Mouse (Mus musculus) stomach, embryonic 15.5 days (tissue): ENCODE results near the gene Ess2. TPM values are rescaled to one million over a fixed set of nuclear protein-coding genes. Genes with fewer than 3 reads are reported as not detected.

ENCODE experiments used
- ATAC-seq: fragments of 200-750 bp; cut with Nextera tagmentation; 2 replicates; pipeline ENCODE4 v1.8.0; 2017; ENCODE audit warnings: low read depth, moderate number of reproducible peaks, moderate TSS enrichment; ENCODE audit not compliant: insufficient read depth, low FRiP score
- H3K27ac ChIP-seq: fragments of 300-500 bp; sonication (generic); 2 replicates; pipeline ENCODE4 v1.5.1; 2015; ENCODE audit warnings: mild to moderate bottlenecking, inconsistent platforms
- H3K27me3 ChIP-seq: fragments of 300-500 bp; sonication (generic); replicated peaks from 2 replicates; pipeline ENCODE4 v1.6.1; 2015; ENCODE audit warnings: inconsistent platforms
- H3K36me3 ChIP-seq: fragments of 300-500 bp; sonication (generic); 2 replicates; pipeline ENCODE4 v1.6.1; 2015; ENCODE audit warnings: inconsistent platforms
- H3K4me1 ChIP-seq: fragments of 300-500 bp; sonication (generic); 2 replicates; pipeline ENCODE4 v1.6.1; 2015; ENCODE audit warnings: inconsistent platforms
- H3K4me2 ChIP-seq: fragments of 300-500 bp; sonication (generic); 2 replicates; pipeline ENCODE4 v1.6.1; 2015; ENCODE audit warnings: mild to moderate bottlenecking, inconsistent platforms
- H3K4me3 ChIP-seq: fragments of 300-500 bp; sonication (generic); replicated peaks from 2 replicates; pipeline ENCODE4 v1.5.1; 2015; ENCODE audit warnings: inconsistent platforms
- H3K9ac ChIP-seq: fragments of 300-500 bp; sonication (generic); 2 replicates; pipeline ENCODE4 v1.6.1; 2015; ENCODE audit warnings: inconsistent platforms
- H3K9me3 ChIP-seq: fragments of 300-500 bp; sonication (generic); 2 replicates; pipeline ENCODE4 v1.6.1; 2016; ENCODE audit warnings: inconsistent platforms
- WGBS: fragments of 180-500 bp; shearing (Covaris S2); methylation state at CpG from one replicate; pipeline ENCODE4 v1.1.7; 2015; 5-methylcytosine and 5-hydroxymethylcytosine counted together
- polyA plus RNA-seq: library from polyadenylated mRNA; unstranded; fragments of >200 nt; fragmentation: Nextera tagmentation; extraction: Ambion mirVana; gene quantifications from 2 replicates; pipeline ENCODE4 v1.2.1, GENCODE M21; 2015

The Ess2 gene
- polyA plus RNA-seq, 1 experiment from 2014 or later, result 31.7 TPM

- WGBS, result 69% methylated on average over 9 of the region's 9 CpGs
- no peak overlapping the region for H3K27ac ChIP-seq
- no peak overlapping the region for H3K4me3 ChIP-seq
- no peak for ATAC-seq
- H3K4me1 ChIP-seq, result peaks cover 8% of the 10 kb centered on the region
- H3K4me2 ChIP-seq, result no peak overlapping the region
- H3K27me3 ChIP-seq, result no peaks in the 10 kb centered on the region
- H3K9ac ChIP-seq, result no peak overlapping the region
- no peaks in the 10 kb centered on the region for H3K9me3 ChIP-seq
- no peaks in the 10 kb centered on the region for H3K36me3 ChIP-seq
Observed at GRCm38 (mm10) chr16:17933594-17934444, 22.7 kb upstream of the Ess2 start.

DNA sequence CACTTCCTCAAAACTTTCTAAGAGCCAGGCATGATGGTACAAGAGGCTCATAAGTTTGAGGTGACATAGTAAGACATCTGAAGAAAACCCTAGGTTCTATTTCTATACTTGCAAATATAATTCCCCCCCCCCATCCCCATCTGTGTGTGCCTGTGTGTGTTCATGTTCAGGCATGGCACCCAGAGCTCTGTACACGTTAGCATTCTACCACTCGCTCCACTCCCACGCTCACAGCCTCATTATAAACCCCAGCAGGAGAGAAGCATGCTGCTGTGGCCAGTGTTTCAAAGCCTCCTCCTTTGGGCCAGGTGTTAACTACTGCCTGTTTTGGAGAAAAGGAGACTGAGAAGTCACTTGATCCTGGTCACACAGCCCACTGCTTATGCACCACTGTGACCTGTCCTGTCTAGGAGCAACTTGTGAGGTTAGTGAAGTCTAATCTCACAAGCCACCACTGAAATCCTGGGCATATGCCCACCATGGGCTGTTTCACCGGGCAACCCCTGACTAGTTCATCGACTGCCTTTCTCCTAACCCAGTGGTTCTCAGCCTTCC lies 20.8 kb upstream of the Ess2 start:
- Histone ChIP-seq H3K9ac (no peak overlapping the region), H3K4me1 (peaks cover 9% of the 10 kb centered on the region), H3K4me2 (no peak overlapping the region), H3K36me3 (no peaks in the 10 kb centered on the region), H3K27me3 (no peaks in the 10 kb centered on the region), H3K4me3 (no peak overlapping the region), H3K27ac (no peak overlapping the region), H3K9me3 (no peaks in the 10 kb centered on the region)
- ATAC-seq, result no peak
- WGBS, result 71% methylated on average over 5 of the region's 5 CpGs

GRCm38 (mm10) chr16:17929631-17930030 lies 18.5 kb upstream of the Ess2 start:
- WGBS, result 72% methylated on average over 2 of the region's 2 CpGs
- no peak overlapping the region for H3K27ac ChIP-seq
- peaks cover 12% of the 10 kb centered on the region; the same call in 1 of the 2 replicates for H3K36me3 ChIP-seq
- H3K27me3 ChIP-seq, result no peaks in the 10 kb centered on the region
- no peaks in the 10 kb centered on the region for H3K9me3 ChIP-seq
- H3K4me3 ChIP-seq, result no peak overlapping the region
- H3K4me2 ChIP-seq, result no peak overlapping the region
- H3K9ac ChIP-seq, result no peak overlapping the region
- no peak for ATAC-seq
- H3K4me1 ChIP-seq, result peaks cover 16% of the 10 kb centered on the region

- Histone ChIP-seq H3K4me1 (peaks cover 16% of the 10 kb centered on the region), H3K4me3 (no peak overlapping the region), H3K4me2 (0 out of 2 replicates have a peak overlapping the region, but pooled peaks have one; percentile 99), H3K9ac (no peak overlapping the region), H3K27ac (peak overlapping the region; percentile 95; the same call in 1 of the 2 replicates), H3K9me3 (no peaks in the 10 kb centered on the region), H3K27me3 (no peaks in the 10 kb centered on the region), H3K36me3 (peaks cover 12% of the 10 kb centered on the region; the same call in 1 of the 2 replicates)
- WGBS, result 19% methylated on average over 2 of the region's 2 CpGs
- no peak for ATAC-seq
Observed at GRCm38 (mm10) chr16:17929211-17929610, 18.1 kb upstream of the Ess2 start.

DNA sequence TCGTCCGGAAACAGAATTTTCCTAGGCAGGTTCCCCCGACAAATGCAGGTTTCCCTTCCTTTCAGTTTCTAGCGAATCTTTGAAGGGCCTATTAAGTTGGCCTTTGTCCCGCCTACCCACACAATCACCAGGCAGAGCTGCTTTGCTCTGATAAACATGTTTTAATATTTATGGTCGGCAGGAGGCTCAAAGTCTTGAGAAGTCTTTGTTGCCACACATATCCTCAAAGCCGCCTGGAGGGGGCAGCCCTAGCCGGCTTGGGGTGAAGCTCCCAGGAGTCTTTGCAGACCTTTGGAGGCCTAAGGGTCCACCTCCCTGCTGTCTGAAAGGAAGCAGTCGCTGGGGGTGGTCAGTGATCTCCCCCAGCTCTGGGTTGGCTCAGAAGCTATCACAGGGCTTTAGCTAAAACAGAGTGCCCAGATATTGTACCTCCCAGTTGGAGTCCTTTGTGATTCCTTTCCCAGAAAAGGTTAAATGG lies 17.5 kb upstream of the Ess2 start:
- no peaks in the 10 kb centered on the region for H3K27me3 ChIP-seq
- under 1% methylated on average over 9 of the region's 9 CpGs for WGBS

GRCm38 (mm10) chr16:17928087-17928580 lies 17.0 kb upstream of the Ess2 start, which contains the start of gene Slc25a1:
Gene Slc25a1, minus strand, starts transcription at chr16:17928219.
- Histone ChIP-seq H3K27ac (peak within 1 kb of the TSS; percentile 95), H3K4me1 (peaks cover 16% of the 10 kb centered on the region), H3K9me3 (no peaks in the 10 kb centered on the region), H3K27me3 (no peaks in the 10 kb centered on the region), H3K36me3 (peaks cover 12% of the 10 kb centered on the region; the same call in 1 of the 2 replicates), H3K9ac (peak within 1 kb of the TSS; percentile 76), H3K4me3 (peak within 1 kb of the TSS; percentile 94), H3K4me2 (peak within 1 kb of the TSS; percentile 99)
- ATAC-seq, result peak; percentile 83
- WGBS, result under 1% methylated on average over 47 of the region's 47 CpGs

More for the DNA sequence above, 17.5 kb upstream of the Ess2 start:
- Histone ChIP-seq H3K9me3 (no peaks in the 10 kb centered on the region), H3K9ac (0 out of 2 replicates have a peak overlapping the region, but pooled peaks have one; percentile 76), H3K4me2 (peak overlapping the region; percentile 99), H3K36me3 (peaks cover 12% of the 10 kb centered on the region; the same call in 1 of the 2 replicates), H3K27ac (peak overlapping the region; percentile 95), H3K4me1 (peaks cover 16% of the 10 kb centered on the region), H3K4me3 (peak overlapping the region; percentile 94)
- peak; percentile 61 for ATAC-seq

DNA sequence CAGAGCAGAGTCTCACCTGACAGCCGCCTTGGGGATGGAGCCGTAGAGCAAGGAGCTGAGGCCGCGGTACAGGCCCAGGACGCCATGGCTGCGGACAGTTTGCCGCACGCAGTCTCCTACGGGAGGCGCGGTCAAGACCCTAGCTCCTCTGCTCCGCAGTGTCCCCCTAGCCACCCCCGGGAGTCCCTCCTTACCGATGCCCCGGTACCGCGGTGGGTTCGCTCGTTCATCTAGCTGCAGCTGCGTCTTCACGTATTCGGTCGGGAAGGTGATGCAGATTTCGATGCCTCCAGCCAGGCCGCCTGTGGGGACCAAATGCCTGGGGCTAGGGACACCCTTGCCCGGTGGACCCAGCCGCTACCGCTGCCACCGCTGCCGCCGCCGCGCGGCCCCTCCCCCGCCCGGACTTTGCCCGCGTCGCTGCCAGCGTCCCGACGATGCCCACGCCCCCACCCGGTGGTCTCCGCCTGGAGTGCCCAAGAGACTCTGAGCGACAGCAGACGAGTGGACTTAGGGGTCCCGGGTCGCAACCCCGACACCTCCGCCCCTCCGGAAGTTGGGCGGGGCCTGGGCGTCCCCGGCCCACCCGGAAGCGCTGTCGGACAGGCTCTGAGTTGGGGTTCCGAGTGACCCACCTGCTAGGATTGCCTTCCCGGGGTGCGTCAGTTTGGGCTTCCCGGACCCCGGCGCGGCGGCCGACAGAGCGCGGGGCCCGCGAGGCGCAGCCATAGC lies 16.4 kb upstream of the Ess2 start:
- under 1% methylated on average over 71 of the region's 72 CpGs for WGBS
- peak; percentile 8; the same call in 1 of the 2 replicates for ATAC-seq
- Histone ChIP-seq H3K4me3 (peak overlapping the region; percentile 94), H3K27ac (peak overlapping the region; percentile 95), H3K4me1 (peaks cover 20% of the 10 kb centered on the region), H3K4me2 (peak overlapping the region; percentile 99), H3K9me3 (no peaks in the 10 kb centered on the region), H3K36me3 (peaks cover 12% of the 10 kb centered on the region; the same call in 1 of the 2 replicates), H3K27me3 (no peaks in the 10 kb centered on the region), H3K9ac (peak overlapping the region; percentile 76)

GRCm38 (mm10) chr16:17922163-17922538 lies 11.0 kb upstream of the Ess2 start:
- peak overlapping the region; percentile 76 for H3K4me3 ChIP-seq
- peak overlapping the region; percentile 60; the same call in 1 of the 2 replicates for H3K9ac ChIP-seq
- peaks cover 18% of the 10 kb centered on the region for H3K27me3 ChIP-seq
- under 1% methylated on average over 14 of the region's 14 CpGs for WGBS
- peak overlapping the region; percentile 81 for H3K4me2 ChIP-seq
- no peaks in the 10 kb centered on the region for H3K9me3 ChIP-seq
- H3K4me1 ChIP-seq, result peaks cover 29% of the 10 kb centered on the region
- H3K27ac ChIP-seq, result peak overlapping the region; percentile 67; the same call in 1 of the 2 replicates
- ATAC-seq, result no peak; the same call in 1 of the 2 replicates
- H3K36me3 ChIP-seq, result peaks cover 12% of the 10 kb centered on the region; the same call in 1 of the 2 replicates

- no peaks in the 10 kb centered on the region for H3K9me3 ChIP-seq
- 2% methylated on average over 47 of the region's 47 CpGs for WGBS
- H3K4me2 ChIP-seq, result peak overlapping the region; percentile 81
- peaks cover 23% of the 10 kb centered on the region for H3K4me1 ChIP-seq
- peak overlapping the region; percentile 76 for H3K4me3 ChIP-seq
- H3K9ac ChIP-seq, result peak overlapping the region; percentile 60; the same call in 1 of the 2 replicates
- peaks cover 24% of the 10 kb centered on the region for H3K27me3 ChIP-seq
- peak overlapping the region; percentile 93 for H3K27ac ChIP-seq
- peak; percentile 95 for ATAC-seq
- peaks cover 12% of the 10 kb centered on the region; the same call in 1 of the 2 replicates for H3K36me3 ChIP-seq
Observed at GRCm38 (mm10) chr16:17921325-17922162, 10.4 kb upstream of the Ess2 start.

- Histone ChIP-seq H3K27ac (no peak overlapping the region), H3K4me1 (peaks cover 21% of the 10 kb centered on the region), H3K9me3 (no peaks in the 10 kb centered on the region), H3K4me2 (peak overlapping the region; percentile 81), H3K36me3 (peaks cover 2% of the 10 kb centered on the region; the same call in 1 of the 2 replicates), H3K27me3 (peaks cover 34% of the 10 kb centered on the region), H3K9ac (peak overlapping the region; percentile 34; the same call in 1 of the 2 replicates), H3K4me3 (0 out of 2 replicates have a peak overlapping the region, but pooled peaks have one; percentile 2)
- ATAC-seq, result no peak
- 15% methylated on average over 20 of the region's 20 CpGs for WGBS
Observed at GRCm38 (mm10) chr16:17920586-17920985, 9.4 kb upstream of the Ess2 start.
